11 mouse cellular contexts compared by ENCODE assay signal in the genomic region with DNA sequence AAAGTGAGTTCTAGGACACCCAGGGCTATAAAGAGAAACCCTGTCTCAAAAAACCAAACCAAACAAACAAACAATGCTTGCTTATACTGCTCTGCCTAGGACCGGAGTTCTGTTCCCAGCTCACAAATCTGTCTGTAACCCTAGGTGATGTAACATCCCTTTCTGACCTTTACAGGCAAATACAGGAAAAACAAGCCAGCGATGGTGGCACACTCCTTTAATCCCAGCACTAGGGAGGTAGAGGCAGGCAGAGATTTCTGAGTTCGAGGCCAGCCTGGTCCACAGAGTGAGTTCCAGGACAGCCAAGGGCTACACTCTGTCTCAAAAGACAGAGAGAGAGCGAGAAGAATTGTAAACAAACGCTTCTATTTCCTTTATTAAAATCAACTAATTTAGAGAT. TPM values are rescaled to one million over a fixed set of nuclear protein-coding genes. Genes with fewer than 3 reads are reported as not detected.
A peak's percentile ranks its signal among the peaks of the same experiment; 100 is the strongest.
DNase-seq lines count a peak whose midpoint lies in the region; ATAC-seq lines count a peak whose summit lies in the region.
"Had no signal": no experiment of that assay in that cellular context is flagged by ENCODE, and none has a peak within 500 bp of the region (broad histone marks: within the 10 kb centered on the region; RNA-seq: fewer than 3 reads in every experiment).

No protein-coding gene starts in this region.

- no peak overlapping the region for H3K9ac ChIP-seq in heart, embryonic 13.5 days
- no peak overlapping the region for H3K9ac ChIP-seq in heart, embryonic 15.5 days
- H3K9ac ChIP-seq in midbrain, embryonic 14.5 days (replicated peaks; ENCODE audit: low read length) = no peak overlapping the region

- intact Hi-C loops in heart, postnatal 25 days (cut with DNase I) = loop anchor here (5.0 kb wide), 2 partner anchors 90 to 145 kb away; a partner anchor contains a TSS

- H3K36me3 ChIP-seq in heart, embryonic 13.5 days = peaks cover 30% of the 10 kb centered on the region
- H3K36me3 ChIP-seq in heart, embryonic 15.5 days = peaks cover 14% of the 10 kb centered on the region
- H3K36me3 ChIP-seq in midbrain, embryonic 14.5 days (ENCODE audit: control insufficient read depth, insufficient read depth, low read length) = peaks cover 24% of the 10 kb centered on the region

- peak overlapping the region; percentile 82; the same call in 1 of the 2 replicates for H3K4me2 ChIP-seq in heart, embryonic 13.5 days
- no peak overlapping the region for H3K4me2 ChIP-seq in heart, embryonic 15.5 days
- H3K4me2 ChIP-seq in midbrain, embryonic 14.5 days (ENCODE audit: low read length) = peak overlapping the region; percentile 68

- DNase-seq in heart, postnatal 25 days (ENCODE audit: low spot score) = no peak
- peak; percentile 9 for DNase-seq in adipocyte (ENCODE audit: low spot score)
- DNase-seq in midbrain, embryonic 14.5 days = no peak
- DNase-seq in urinary bladder, postnatal 25 days (ENCODE audit: low spot score) = no peak
- no peak for DNase-seq in lung, postnatal 4 days
- DNase-seq in c-Kit-positive CD71-positive TER-119-positive erythroid progenitor cells, embryonic 14.5 days (ENCODE audit: low spot score) = no peak
- DNase-seq: kidney, postnatal 10 days had no signal

- no peak for ATAC-seq in heart, embryonic 13.5 days (ENCODE audit: extremely low read depth, insufficient number of reproducible peaks, low FRiP score, low TSS enrichment)
- no peak for ATAC-seq in heart, embryonic 15.5 days (replicated peaks; ENCODE audit: insufficient number of reproducible peaks, insufficient read depth, low FRiP score, low read depth)
- no peak for ATAC-seq in midbrain, embryonic 14.5 days (ENCODE audit: low FRiP score, low TSS enrichment)

- peaks cover 25% of the 10 kb centered on the region for H3K4me1 ChIP-seq in heart, embryonic 13.5 days
- H3K4me1 ChIP-seq in heart, embryonic 15.5 days (replicated peaks) = peaks cover 22% of the 10 kb centered on the region
- peaks cover 20% of the 10 kb centered on the region for H3K4me1 ChIP-seq in midbrain, embryonic 14.5 days (ENCODE audit: control insufficient read depth, insufficient read depth, low read length)

- peak overlapping the region; percentile 98 for H3K27ac ChIP-seq in heart, embryonic 13.5 days (replicated peaks)
- peak overlapping the region; percentile 93 for H3K27ac ChIP-seq in heart, embryonic 15.5 days
- H3K27ac ChIP-seq in midbrain, embryonic 14.5 days (replicated peaks; ENCODE audit: low read depth, low read length) = peak overlapping the region; percentile 98

- H3K27me3 ChIP-seq in heart, embryonic 13.5 days (replicated peaks) = no peaks in the 10 kb centered on the region
- no peaks in the 10 kb centered on the region for H3K27me3 ChIP-seq in heart, embryonic 15.5 days
- no peaks in the 10 kb centered on the region for H3K27me3 ChIP-seq in midbrain, embryonic 14.5 days (ENCODE audit: control insufficient read depth, insufficient read depth, low read length)
- H3K27me3 ChIP-seq: megakaryocyte, embryonic 14.5 days; Patski had no signal

- H3K9me3 ChIP-seq in heart, embryonic 13.5 days = no peaks in the 10 kb centered on the region
- no peaks in the 10 kb centered on the region for H3K9me3 ChIP-seq in heart, embryonic 15.5 days (replicated peaks)
- H3K9me3 ChIP-seq in midbrain, embryonic 14.5 days (ENCODE audit: control insufficient read depth, low read length) = no peaks in the 10 kb centered on the region
- H3K9me3 ChIP-seq: megakaryocyte, embryonic 14.5 days had no signal

- no peak overlapping the region for H3K4me3 ChIP-seq in heart, embryonic 13.5 days
- no peak overlapping the region for H3K4me3 ChIP-seq in heart, embryonic 15.5 days
- H3K4me3 ChIP-seq in midbrain, embryonic 14.5 days (replicated peaks; ENCODE audit: low read depth, low read length) = peak overlapping the region; percentile 65

- 86% methylated on average over 5 of the region's 5 CpGs for WGBS in heart, embryonic 13.5 days
- 90% methylated on average over 5 of the region's 5 CpGs for WGBS in heart, embryonic 15.5 days
- WGBS in midbrain, embryonic 14.5 days = 91% methylated on average over 5 of the region's 5 CpGs

RNA-seq across cellular contexts. Expression of a gene that starts 0.8 kb away (rescaled TPM):
- 3.2 and 3.3 TPM in 2 replicates for polyA plus RNA-seq in heart, embryonic 13.5 days (2015; fragmentation: Nextera tagmentation; extraction: Ambion mirVana)
- 1 to 10 TPM; 6.2 to 8.2 TPM for total RNA-seq in heart, postnatal 25 days (2021)
- polyA plus RNA-seq in heart, embryonic 15.5 days (2015; fragmentation: Nextera tagmentation; extraction: Ambion mirVana) = 3.1 TPM in 2 replicates
- polyA plus RNA-seq in midbrain, embryonic 14.5 days (2014; fragmentation: Nextera tagmentation; extraction: Ambion mirVana) = 7.0 and 12.3 TPM in 2 replicates

RNA-seq across cellular contexts. Expression of a gene that starts 0.8 kb away (rescaled TPM):
- 5.8 and 6.1 TPM in 2 replicates for polyA plus RNA-seq in heart, embryonic 13.5 days (2015; fragmentation: Nextera tagmentation; extraction: Ambion mirVana)
- total RNA-seq in heart, postnatal 25 days (2021) = 1 to 10 TPM; 7.0 to 8.7 TPM
- polyA plus RNA-seq in heart, embryonic 15.5 days (2015; fragmentation: Nextera tagmentation; extraction: Ambion mirVana) = 7.2 and 7.8 TPM in 2 replicates
- polyA plus RNA-seq in midbrain, embryonic 14.5 days (2014; fragmentation: Nextera tagmentation; extraction: Ambion mirVana) = 13.8 and 17.5 TPM in 2 replicates

RNA-seq across cellular contexts. Expression of a gene that starts 46.7 kb away (rescaled TPM):
- polyA plus RNA-seq in heart, embryonic 13.5 days (2015; fragmentation: Nextera tagmentation; extraction: Ambion mirVana) = 7.2 TPM in 2 replicates
- 1 to 10 TPM; 6.6 to 7.8 TPM for total RNA-seq in heart, postnatal 25 days (2021)
- polyA plus RNA-seq in heart, embryonic 15.5 days (2015; fragmentation: Nextera tagmentation; extraction: Ambion mirVana) = 6.7 and 9.4 TPM in 2 replicates
- polyA plus RNA-seq in midbrain, embryonic 14.5 days (2014; fragmentation: Nextera tagmentation; extraction: Ambion mirVana) = 16.3 and 22.1 TPM in 2 replicates

RNA-seq across cellular contexts. Expression of a gene that starts 47.4 kb away (rescaled TPM):
- 3.0 and 3.2 TPM in 2 replicates for polyA plus RNA-seq in heart, embryonic 13.5 days (2015; fragmentation: Nextera tagmentation; extraction: Ambion mirVana)
- 1 to 10 TPM; 3.0 to 3.5 TPM for total RNA-seq in heart, postnatal 25 days (2021)
- 3.4 and 4.4 TPM in 2 replicates for polyA plus RNA-seq in heart, embryonic 15.5 days (2015; fragmentation: Nextera tagmentation; extraction: Ambion mirVana)
- polyA plus RNA-seq in midbrain, embryonic 14.5 days (2014; fragmentation: Nextera tagmentation; extraction: Ambion mirVana) = 23.9 and 25.4 TPM in 2 replicates

RNA-seq across cellular contexts. Expression of a gene that starts 53.7 kb away (rescaled TPM):
- 1.7 and 1.9 TPM in 2 replicates for polyA plus RNA-seq in heart, embryonic 13.5 days (2015; fragmentation: Nextera tagmentation; extraction: Ambion mirVana)
- total RNA-seq in heart, postnatal 25 days (2021) = 1 to 10 TPM in 1 of 2 experiments, under 1 TPM in 1; 0.16 to 1.1 TPM
- 1.7 and 2.1 TPM in 2 replicates for polyA plus RNA-seq in heart, embryonic 15.5 days (2015; fragmentation: Nextera tagmentation; extraction: Ambion mirVana)
- polyA plus RNA-seq in midbrain, embryonic 14.5 days (2014; fragmentation: Nextera tagmentation; extraction: Ambion mirVana) = 13.7 and 16.5 TPM in 2 replicates
